Mouse (Mus musculus) mouse embryonic stem cell (cell line): Measurements from ENCODE around the gene Mnd1.

Experiments
- in situ Hi-C, 2 experiments: fragments of 300-500 bp; cut with MboI; formaldehyde crosslinking; loops; 1 replicate in 1 of 2; 3 replicates in 1 of 2; pipeline ENCODE4 v1.14.3; 2019 to 2020; ENCODE audit warnings: low sequenced_read_pairs in 2 of 2, low pct_unique_long_range_greater_than_20kb in 1 of 2, mixed read lengths in 1 of 2; ENCODE audit not compliant: unreplicated experiment in 1 of 2

The Mnd1 gene

DNA sequence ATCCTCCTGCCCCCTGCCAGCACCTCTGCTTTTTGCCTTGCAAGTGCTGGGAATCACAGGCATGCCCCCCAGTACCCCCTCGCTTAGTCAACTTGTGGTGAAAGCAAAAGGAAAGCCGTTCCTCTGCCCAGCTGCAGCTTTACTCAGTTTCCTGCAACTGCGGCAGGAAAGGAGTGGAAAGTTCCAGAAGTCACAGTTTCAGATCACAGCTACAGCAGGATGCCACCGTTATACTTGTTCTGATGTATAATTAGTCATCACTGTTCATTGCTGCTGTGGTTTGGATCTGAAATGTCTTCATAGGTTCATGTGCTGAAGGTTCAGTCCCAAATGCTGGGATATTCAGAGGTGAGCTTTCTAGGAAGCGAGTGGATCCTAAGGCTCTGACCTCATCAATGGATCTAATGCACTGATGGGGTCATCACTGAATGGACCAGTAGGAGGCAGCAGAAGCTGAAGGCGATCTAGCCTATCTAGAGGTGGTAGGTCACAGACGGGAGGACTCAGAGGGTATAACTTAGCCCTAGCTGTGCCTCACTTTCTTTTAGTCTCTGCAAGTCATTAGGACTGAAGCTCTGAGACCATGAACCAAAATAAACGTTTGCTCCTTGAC lies 13.9 kb upstream of the Mnd1 start:
- in situ Hi-C loops = no loop called here

DNA sequence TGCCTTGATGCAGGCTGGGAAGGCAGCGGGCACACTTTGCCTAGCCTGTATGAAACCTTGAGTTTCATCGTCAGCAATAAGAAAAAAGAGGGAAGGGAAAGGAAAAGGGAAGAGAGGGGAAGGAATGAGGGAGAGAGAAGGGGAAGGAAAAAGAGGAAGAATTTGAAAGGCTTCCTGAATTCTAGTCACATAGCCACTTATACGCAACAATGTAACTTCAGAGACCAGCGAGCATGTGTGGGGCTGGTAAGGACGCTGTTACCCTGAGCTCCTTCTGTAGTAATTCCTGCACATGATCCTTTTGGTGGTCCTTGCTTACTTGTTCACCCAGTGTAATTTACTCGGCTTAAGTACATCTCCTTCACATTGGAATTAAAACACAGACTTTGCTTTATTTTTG lies 13.4 kb upstream of the Mnd1 start:
- in situ Hi-C loops = no loop called here

DNA sequence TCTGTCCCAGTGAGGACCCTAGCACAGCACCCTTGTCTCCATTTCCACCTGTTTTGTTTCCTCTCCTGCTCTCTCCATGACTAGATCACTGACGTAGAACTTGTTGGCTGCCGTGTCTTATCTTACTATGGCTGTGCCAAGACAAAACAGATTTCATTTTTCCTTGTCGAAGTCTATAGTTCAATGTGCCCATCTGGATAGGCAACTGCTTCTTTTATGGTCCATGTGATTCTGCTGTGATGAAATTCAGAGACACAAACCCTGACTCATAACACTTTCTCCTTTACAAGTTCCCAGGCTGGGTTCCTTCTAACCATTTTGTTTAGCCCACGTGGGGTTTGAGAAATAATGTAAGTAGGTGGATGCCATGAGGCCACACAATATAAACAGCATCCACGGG lies 10.5 kb upstream of the Mnd1 start:
- in situ Hi-C loops = no loop called here

DNA sequence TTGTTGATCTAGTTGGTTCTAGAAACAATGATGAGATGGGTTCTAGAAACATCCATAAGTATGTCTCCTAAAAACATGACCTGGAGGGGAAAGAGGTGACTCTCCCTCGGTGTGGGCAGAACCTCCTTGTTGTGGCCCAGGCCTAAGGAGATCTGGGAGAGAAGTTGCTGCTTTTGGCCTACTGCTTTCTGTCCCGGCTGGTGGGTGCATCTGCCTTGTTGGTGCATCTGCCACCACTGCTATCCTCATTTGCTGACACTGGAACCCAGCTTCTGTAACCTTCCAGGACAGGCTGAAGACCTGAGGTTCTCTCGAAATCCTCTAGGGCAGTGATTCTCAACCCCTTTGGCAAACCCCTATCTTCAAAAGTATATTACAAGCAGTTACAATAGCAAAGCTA lies 9.8 kb upstream of the Mnd1 start:
- in situ Hi-C loops = no loop called here

DNA sequence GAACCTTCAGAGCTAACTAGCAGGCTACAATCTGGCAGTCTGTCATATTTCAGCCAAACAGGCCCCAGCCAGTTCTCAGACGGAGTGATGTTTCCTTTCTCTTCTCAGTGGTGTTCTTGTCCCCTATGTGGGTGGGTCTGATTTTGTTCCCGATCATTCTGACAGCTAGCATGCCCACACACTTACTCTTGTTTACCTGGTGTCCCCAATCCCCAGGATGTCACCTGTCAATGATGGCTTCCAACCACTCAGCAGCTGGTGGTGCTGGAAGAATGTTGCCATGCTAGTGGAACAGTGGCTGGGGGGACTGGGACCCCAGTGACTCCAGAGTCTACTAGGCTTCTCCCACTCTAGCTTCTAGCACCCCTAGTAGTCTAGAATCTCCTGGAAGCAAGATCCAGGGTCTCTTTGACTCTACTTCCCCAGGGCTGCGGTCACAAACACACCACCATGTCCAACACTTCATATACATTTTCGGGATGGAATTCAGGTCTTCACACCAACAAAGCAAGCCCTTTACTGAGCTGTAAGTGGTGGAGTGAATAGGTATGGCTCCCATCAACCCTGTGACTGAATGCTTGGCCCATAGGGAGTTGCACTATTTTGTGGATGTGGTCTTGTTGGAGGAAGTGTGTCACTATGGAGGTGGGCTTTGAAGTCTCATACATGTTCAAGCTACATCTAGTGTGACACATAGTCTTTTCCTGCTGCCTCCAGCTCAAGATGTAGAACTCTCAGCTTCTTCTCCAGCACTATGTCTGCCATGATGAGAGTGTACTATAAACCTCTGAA lies 2.2 kb upstream of the Mnd1 start:
- in situ Hi-C loops = no loop called here

DNA sequence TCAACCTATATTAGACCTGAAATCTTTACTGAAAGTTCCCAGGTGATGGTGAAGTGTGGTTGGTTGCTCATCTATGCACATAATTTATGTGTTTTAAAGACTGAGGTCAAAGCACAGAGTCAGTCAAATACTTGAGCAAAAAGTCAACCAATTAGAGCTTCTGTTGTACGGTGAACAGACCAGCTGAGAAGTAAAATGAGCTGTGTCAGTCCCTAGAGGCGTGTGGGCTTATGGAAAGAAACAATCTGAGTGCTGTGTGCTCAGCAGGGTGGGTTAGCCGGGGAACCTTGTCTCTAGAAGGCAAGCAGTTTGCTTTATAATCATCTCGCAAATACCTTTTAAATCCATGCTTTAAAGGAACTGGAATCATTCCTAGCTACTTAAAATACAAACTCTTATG lies 1.4 kb upstream of the Mnd1 start:
- in situ Hi-C loops = no loop called here

DNA sequence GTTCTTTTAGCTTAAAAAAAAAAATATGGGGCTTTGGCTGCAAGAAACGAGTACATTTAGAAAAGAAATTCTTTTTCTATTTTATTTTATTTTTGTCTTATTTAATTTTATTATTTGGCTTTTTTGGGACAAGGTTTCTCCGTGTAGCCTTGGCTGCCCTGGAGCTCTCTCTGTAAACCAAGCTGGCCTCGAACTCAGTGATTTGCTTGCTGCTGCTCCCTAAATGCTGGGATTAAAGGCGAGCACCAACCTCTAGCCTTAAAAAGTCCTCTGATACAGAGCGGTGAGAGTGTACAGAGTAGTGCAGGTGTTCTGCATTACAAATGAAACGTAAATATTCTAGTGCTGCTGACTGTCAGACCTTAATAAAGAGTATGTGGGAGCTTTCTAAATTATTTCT lies 519 bp upstream of the Mnd1 start:
- in situ Hi-C loops = no loop called here

DNA sequence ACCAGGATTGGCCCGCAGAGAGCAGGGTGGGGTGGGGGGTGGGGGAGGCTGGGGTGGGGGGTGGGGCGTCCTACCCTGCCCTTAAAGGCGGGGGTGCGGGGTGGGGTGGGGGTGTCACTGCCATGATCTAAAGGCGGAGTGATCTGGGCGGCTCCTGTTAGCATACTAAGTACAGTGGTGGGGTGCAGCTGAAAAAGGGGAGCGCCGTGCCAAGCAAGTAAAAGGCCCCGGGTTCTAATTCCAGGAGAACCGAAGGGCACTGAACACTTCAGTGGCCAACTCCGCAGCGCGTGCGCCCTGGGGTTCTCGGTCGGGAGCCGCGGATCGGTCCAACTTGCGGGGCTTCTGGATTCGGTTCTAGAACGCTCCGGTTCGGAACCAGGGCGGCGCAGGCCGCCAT lies 440 bp downstream of the Mnd1 start:
- in situ Hi-C loops = no loop called here

DNA sequence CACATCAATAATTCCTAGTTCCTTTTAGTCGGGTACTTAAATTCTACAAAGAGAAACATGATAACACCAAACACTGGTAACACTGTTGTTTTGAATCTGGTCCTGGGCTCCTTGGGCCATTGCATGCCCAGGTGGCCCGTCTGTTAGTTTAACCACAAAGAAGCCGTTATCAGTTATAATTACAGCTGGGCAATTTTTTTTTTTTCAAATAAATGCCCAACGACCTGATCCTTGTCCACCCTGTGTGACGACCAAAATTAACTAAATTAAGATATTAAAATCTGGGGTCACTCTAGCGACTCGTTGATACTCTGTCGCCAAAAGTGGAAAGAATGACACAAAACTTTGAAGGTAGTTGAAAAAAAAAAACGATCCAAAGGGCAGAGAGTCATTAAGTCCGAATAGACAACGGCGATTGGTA lies 855 bp downstream of the Mnd1 start:
- in situ Hi-C loops = no loop called here

DNA sequence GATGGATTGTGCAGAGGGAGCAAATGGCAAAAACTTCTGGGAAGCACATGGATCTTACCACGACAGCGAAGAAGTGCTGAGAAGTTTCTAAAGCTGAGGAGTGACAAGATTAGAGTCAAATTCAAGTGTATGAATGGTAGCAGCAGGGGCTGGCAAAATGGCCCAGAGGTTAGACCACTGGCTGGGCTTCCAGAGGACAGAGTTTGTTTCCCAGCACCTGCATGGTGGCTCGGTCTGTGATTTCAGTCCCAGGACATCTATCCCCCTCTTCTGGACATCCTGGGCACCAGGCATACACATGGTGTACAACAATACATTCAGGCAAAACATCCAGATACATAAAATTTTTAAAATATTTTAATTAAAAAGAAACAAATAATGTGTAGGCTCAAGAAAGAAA lies 5.8 kb downstream of the Mnd1 start:
- in situ Hi-C loops = no loop called here

DNA sequence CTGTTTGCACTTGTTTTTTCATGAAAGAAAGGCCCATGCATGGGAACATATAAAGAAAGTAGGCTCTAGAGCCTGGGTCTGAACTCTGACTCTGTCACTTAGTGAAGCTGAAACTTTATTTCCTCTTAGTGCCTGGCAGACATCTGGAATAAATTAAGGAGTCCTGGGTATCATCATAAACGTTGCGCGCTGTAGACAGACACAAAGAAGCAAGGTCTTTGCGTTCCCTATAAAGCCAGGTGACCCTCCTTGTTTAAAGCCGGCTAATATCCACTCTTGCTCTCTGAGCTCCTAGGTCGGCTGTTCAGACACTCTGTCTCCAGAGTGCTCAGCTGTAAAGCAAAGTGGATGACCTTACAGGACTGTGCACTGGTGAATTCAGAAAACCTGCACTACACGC lies 14.6 kb downstream of the Mnd1 start:
- in situ Hi-C loops = no loop called here

DNA sequence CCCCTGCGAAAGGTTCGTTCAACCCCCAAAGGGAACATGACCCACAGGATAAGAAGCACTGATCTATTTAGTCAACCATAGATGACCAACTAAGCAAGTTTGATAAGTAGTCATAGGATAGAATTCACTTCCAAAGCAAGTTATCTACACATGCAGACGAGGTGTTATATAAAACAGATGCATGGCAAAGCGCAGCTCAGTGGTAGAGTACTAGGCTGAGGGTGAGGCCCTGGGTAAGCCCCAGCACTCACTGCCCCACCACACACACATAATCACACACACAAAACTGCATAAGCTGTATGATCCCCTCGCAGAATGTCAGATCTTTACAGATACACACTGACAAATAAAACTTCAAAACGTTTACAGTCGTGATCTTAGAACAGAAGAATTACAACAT lies 19.1 kb downstream of the Mnd1 start:
- in situ Hi-C loops = no loop called here

DNA sequence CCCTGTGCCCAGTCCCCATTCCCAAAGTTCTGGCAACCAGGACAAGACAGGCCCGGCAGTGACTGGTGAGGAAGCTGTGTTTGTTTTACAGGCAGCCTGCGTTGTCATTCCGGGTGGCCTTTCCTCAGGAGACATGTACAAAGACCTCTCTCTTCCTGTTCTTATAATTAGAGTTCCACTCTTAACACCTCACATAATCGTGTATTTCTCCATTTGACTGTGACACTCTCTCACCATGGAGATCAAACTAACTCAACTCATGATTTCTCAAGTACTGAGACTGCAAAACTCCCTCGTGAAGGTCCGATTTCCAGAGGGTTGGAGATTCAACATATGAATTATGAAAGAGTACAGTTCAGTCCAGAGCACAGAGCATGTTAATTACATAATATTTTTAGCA lies 19.7 kb downstream of the Mnd1 start:
- in situ Hi-C loops = no loop called here

DNA sequence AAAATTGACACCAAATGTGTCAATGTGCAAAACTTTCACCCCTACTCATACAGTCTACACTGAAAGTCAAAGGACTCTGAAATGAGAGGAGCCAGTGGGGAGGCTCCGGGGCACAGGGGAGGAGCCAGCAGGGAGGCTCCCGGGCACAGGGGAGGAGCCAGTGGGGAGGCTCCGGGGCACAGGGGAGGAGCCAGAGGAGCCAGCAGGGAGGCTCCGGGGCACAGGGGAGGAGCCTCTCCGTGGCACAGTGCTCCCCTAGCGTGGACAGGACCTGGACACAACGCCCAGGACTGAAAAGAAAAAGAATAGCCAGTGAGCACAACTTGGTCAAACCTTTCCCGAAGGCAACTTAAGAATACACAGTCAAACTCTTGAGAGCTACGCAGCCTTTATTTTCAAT lies 20.2 kb downstream of the Mnd1 start:
- in situ Hi-C loops = no loop called here

DNA sequence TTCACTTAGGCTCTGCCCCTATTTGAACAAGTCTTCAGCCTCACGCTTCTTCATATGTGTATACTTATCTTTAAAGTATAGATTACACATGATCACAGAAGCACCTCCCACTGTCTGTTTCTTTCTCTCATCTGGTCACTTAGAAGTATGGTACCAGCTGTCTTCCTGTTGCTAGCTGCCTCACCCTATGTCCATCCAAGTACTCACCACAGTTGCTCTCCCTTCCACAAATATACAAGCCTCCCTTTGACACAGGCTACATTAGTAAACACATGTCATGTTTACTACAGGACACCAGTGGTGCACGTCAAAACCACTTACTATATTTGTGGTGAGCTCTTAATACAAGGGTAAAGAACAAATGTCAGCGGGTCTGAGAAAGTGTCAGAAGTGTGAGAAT lies 24.2 kb downstream of the Mnd1 start:
- in situ Hi-C loops = no loop called here

DNA sequence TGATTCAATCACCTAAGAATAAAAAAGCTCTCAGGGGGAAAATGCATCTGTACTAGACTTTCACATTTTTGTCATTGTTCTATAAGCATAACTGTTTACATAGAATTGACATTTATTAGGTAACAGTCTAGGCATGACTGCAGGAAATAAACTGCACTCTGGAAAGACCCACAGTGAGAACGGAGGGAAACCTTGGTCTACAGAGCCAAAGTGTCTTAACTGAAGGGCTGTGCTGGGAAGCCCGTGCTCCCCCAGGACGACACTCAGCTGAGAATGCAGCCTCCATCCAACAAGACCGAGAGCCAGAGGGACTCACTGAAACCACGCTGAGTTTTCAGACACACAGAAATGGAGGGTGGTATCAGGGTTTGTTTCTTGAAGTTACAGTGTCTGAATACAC lies 24.8 kb downstream of the Mnd1 start:
- in situ Hi-C loops = no loop called here

DNA sequence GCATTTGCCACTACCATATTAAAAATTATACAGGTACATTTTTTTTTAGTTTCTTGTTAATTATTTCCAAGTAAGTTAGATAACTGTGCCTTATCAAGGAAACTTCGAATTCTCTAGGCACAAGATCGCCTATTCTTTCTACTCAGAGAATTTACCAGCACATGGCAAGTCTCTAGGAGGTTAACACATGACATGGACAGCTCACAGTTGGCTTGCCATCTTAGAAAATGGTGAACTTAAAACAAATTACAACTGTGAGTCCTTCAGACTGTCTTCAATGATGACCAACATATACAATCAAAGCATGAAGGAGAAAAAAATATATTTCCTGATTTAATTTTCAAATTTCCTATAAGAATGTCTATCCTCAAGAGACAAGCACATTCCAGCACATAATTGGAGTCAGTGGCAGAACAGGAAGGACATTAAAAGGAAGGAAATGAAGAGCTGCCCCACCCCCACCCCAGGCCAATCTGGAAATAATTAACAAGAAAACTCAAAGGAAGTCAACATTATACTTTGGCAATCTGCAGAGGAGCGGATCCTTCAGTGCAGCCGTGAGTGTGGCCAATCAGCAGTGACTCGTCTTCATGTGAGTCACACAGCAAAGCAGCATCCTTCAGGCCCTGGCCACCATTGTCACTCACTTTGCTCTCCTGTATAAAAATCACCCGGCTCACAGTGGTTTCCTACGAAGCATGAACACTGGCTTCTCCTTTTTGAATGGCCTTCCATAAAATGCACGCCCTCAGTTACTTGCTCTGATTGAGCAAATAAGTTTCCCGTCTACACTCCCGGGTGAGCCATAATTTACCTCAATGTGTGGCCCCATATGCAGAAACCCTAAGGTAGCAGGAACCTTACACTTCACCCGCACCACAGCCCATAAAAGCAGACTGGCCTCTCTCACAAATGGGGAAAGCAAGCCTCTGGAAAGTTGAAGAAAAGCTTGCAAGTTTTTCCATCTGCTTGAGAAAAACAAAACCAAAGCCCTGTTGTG lies 26.4 kb downstream of the Mnd1 start:
- in situ Hi-C loops = no loop called here

DNA sequence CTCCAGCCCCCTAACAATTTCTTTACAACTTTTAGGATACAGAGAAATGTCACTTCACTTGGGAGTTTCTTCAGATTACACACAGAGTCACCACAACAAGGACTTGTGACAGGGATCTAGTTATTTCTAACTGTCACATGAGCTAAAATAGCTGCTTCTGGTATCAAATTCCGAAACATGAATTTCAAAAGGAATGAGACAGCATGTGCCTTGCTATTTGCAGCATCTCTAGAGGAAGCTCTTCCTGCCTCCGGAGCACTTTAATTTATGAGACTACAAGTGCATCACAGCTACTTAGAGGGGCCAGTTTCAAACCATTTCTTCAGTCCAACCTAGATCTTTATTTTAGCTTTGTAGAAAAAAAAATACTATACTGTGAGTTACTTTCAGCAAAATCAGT lies 28.2 kb downstream of the Mnd1 start:
- in situ Hi-C loops = no loop called here

DNA sequence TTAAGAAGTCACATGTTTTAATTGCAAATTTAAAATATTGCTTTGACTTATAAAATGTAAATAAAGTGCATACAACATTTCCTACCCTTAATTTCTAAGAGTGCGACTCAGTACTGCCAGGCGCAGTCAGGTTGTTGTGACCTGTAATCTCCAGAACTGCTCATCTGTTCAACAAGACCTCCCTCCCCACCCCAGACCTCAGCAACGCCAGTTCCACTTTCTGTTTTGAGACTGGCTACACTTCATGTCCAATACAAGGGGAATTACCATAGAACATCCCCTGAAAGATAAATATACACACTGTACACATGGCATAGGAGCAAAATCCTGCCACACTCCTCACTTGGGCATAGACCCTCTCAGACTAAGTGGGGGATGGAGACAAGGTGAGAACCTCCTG lies 28.9 kb downstream of the Mnd1 start:
- in situ Hi-C loops = no loop called here
